Mouse (Mus musculus) hematopoietic stem cell, adult 5-6 weeks (primary cell): ENCODE data around the gene Mydgf. TPM values are rescaled to one million over a fixed set of nuclear protein-coding genes. Genes with fewer than 3 reads are reported as not detected.

ENCODE experiments used
- ATAC-seq, 2 experiments: fragments of 125-278 bp in 1 of 2; replicated peaks in 1 of 2; 2 replicates each; pipeline ENCODE4 v1.8.0; 2016 to 2017; ENCODE audit warnings: inconsistent platforms in 2 of 2, mild to moderate bottlenecking in 2 of 2, moderate number of reproducible peaks in 2 of 2, low read depth in 1 of 2, moderate TSS enrichment in 1 of 2; ENCODE audit not compliant: low FRiP score in 2 of 2, poor library complexity in 2 of 2, severe bottlenecking in 2 of 2, insufficient read depth in 1 of 2, low TSS enrichment in 1 of 2
- total RNA-seq: library from RNA; stranded (forward); fragments of 172-1452, 232-1000 nt; gene quantifications from 2 replicates; pipeline ENCODE4 v1.2.3, GENCODE M21; 2017

Mydgf gene
- total RNA-seq, 1 experiment from 2014 or later = 21.7 TPM

- ATAC-seq = peak in 1 of 2 experiments; percentile 20; a peak in 1 of 4 replicates
These were observed 24.0 kb downstream of the Mydgf start for GRCm38 (mm10) chr17:56159729-56160128.

GRCm38 (mm10) chr17:56153643-56154042 lies 30.1 kb downstream of the Mydgf start:
- peak in 1 of 2 experiments; percentile 46; a peak in 1 of 4 replicates for ATAC-seq

- no peak for ATAC-seq
These were observed 33.8 kb downstream of the Mydgf start for GRCm38 (mm10) chr17:56149897-56150296.

- ATAC-seq = 0 out of 4 replicates have a peak, but pooled peaks of 1 of the 2 experiments have one; percentile 13
These were observed 34.7 kb downstream of the Mydgf start for GRCm38 (mm10) chr17:56148790-56149618.

- no peak for ATAC-seq
These were observed 35.4 kb downstream of the Mydgf start for GRCm38 (mm10) chr17:56148280-56148679.

- no peak for ATAC-seq
These were observed 36.3 kb downstream of the Mydgf start for GRCm38 (mm10) chr17:56147420-56147819.

- no peak for ATAC-seq
These were observed 37.6 kb downstream of the Mydgf start for GRCm38 (mm10) chr17:56146131-56146530.

GRCm38 (mm10) chr17:56144546-56144945 lies 39.2 kb downstream of the Mydgf start:
- ATAC-seq = no peak

GRCm38 (mm10) chr17:56141702-56142605 lies 41.8 kb downstream of the Mydgf start:
- ATAC-seq = peak in 1 of 2 experiments; percentile 18; a peak in 1 of 4 replicates

- no peak; a peak in 1 of 4 replicates for ATAC-seq
These were observed 43.7 kb downstream of the Mydgf start, which contains the start of gene Sema6b for GRCm38 (mm10) chr17:56139858-56140595. Gene Sema6b, minus strand, starts transcription at chr17:56140343.

- no peak for ATAC-seq
These were observed 44.4 kb downstream of the Mydgf start for GRCm38 (mm10) chr17:56139355-56139754.

- no peak for ATAC-seq
These were observed 45.7 kb downstream of the Mydgf start for GRCm38 (mm10) chr17:56137839-56138613.

- ATAC-seq = no peak
These were observed 47.2 kb downstream of the Mydgf start for GRCm38 (mm10) chr17:56136558-56136957.

GRCm38 (mm10) chr17:56134463-56134971 lies 49.2 kb downstream of the Mydgf start:
- ATAC-seq = peak; percentile 68 to 75

GRCm38 (mm10) chr17:56133457-56134363 lies 50.0 kb downstream of the Mydgf start:
- ATAC-seq = peak; percentile 25 to 38; a peak in 3 of 4 replicates
